Mouse (Mus musculus): ENCODE results near the gene Sema6b.
A peak's percentile ranks its signal among the peaks of the same experiment; 100 is the strongest.
"Not testable (repeated sequence)": the region's sequence is repeated elsewhere in the genome, so short reads cannot be mapped to it uniquely, and the experiment has no call there.

The Sema6b gene

DNA sequence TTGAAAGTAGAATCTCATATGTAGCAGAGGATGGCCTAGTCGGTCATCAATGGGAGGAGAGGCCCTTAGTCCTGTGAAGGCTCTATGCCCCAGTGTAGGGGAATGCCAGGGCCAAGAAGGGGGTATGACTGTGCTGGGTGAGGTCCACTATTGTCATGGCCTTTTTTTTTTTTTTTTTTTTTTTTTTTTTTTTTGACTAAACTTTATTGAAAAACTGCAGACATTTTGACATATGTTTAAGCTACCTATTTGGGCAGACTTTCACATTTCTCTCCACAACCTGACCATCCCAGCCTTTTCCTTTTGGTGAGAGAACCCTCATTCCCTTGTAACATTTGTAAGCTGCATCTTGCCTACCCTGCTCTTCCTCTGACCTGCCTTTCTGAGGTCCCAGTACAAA, 47.8 kb downstream of the Sema6b start:
- no peak for DNase-seq (ENCODE audit: low spot score in 2 of 2)

DNA sequence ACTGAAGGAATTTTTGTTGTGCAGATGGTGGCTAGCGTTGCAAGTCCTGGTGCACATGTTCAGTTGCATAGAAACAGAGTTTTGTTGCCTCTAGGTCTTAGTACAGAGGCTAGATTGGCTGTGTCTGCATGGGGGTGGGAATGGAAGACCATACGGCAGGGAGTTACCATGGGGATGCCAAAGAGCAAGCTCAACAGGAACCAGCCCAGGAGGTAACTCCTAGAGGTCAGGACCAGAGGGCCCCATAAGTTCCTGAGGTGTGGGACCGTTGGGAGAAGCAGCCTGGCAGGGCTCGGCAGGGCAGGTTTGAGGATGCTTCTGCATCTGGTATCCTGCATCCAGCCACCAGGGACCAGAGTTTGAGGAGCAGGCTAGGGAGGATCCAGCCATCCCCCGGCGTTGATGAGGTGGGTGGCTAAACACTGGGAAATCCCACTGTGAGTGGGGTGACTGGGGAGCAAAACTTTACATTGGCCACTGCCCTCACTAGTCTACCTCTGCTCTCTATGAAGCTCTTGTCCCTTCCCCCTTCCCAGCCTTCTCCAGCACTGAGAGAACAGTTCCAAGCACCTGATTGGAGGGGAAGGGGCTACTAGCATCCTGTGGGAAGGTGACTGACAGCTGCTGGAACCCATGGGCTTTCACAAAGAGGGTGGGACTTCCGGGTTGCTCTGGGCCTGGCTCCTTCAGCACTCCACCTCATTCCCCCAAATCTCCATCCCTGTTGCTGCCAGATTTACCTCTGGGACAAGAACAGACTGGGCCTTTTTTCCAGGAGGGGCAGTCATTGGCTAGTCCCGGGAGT, 59.2 kb downstream of the Sema6b start:
- peak in 1 of 2 experiments; percentile 55 for DNase-seq (ENCODE audit: low spot score in 2 of 2)

DNA sequence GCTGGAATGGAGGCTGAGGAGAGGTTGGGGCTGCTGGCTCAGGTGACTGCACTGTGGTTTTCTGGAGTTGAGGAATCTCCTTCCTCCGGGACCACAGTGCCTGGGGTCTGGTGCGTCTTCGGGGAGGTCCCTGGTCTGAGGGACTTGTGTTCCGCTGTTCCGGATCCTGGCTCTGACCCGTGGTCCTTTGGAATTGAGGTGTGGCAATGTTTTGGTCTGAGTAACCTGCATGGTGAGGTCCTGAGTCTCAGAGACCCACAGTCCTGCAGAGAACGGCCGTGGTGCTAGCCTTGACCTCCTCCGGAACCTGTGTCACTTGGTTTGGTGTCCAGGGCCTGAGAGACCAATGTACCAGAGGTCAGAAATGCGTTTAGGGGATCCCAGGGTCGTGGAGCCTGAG, 60.2 kb downstream of the Sema6b start:
- DNase-seq (ENCODE audit: low spot score in 2 of 2) = no peak

DNA sequence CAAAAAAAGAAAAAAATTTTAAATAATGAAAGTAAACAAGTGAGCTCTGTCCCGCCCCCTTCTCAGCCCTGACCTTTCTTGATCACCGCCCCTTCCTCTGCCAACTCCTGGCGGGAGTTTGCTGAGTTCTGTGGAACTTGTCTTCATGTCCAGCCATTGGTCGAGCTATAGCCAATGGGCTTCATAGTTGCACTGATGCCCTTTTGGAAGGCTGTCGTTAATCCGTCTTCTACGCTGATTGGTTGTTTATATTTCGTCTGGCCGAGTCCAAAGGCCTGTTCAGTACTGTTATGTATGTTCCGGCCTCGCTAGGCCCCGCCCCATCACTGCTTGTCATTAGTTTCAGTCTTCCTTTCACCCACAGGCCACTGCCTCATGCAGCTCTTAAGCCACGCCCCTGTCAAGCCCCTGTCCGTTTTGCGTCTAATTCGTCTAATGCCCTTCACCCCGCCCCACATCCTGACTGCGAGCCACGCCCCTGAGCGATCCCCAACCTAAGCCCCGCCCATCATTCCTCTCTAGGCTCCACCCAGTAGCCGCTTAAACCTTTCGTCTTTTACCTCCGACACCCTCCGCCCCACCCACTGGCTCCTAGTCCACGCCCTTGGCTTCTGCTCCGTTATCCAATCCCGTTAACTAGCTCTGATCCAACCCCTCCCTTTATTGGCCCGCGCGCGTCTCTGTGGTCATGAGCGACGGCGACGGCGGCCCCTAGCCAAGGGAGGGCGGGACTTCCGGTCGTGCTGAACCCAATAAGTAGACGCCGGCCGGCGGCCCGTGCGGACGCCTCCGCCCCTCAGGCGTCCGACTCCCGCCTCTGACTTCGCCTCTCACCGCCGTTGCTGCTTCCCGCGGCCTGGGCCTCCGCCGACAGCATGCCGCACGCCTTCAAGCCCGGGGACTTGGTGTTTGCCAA, 61.0 kb downstream of the Sema6b start, which contains the start of gene Hdgfl2:
Hdgfl2 (plus strand) TSS at position 755 of the 916 bp plus-strand sequence.
- peak; percentile 100 for DNase-seq (ENCODE audit: low spot score in 2 of 2)

DNA sequence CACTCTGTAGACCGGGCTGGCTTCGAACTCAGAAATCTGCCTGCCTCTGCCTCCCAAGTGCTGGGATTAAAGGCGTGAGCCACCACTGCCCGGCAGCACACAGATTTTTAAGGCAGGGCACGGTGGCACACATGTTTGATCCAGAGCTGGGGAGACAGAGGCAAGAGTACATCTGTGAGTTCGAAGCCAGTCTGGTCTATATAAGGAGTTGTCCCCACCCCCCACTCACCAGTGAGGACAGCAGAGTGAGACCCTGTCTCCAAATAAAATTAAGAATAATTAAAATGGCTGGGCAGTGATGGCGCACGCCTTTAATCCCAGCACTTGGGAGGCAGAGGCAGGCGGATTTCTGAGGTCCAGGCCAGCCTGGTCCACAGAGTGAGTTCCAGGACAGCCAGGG, 61.8 kb downstream of the Sema6b start:
- not testable (repeated sequence) for DNase-seq (ENCODE audit: low spot score in 2 of 2)

DNA sequence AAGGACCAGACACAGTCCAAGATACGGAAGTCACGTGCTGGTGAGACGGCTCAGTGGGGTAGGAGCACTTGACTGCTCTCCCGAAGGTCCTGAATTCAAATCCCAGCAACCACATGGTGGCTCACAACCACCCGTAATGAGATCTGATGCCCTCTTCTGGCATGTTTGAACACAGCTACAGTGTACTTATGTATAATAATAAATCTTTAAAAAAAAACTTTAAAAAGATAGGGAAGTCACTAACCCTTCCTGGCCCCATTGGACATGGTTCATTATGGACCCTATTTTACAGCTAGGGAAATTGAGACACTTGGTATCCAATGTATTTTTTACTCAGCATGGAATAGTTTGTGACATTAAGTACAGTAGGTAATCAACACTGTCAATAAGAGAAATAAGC, 62.6 kb downstream of the Sema6b start:
- DNase-seq (ENCODE audit: low spot score in 2 of 2) = no peak

DNA sequence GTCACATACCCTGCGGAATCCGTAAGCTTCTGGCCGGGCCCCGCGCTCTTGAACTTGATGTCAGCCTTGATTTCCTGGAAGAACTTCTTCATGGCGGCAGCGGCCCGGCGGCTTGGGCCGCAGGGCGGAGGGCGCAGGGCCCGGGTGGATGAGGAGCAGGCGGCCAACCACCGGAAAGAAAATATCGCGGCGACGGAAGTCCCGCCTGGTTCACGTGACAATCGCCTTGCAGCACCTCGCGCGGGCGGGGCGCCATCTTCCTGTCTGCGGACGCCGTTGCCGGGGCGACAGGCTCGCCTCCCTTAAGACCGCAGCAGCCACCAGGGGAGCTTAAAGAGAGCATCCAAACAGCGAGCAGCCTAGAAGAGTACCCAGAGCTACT, 65.3 kb downstream of the Sema6b start, which contains the start of gene Ubxn6:
Ubxn6 (minus strand) TSS at position 202 of the 382 bp plus-strand sequence.
- peak; percentile 93 to 97 for DNase-seq (ENCODE audit: low spot score in 2 of 2)

DNA sequence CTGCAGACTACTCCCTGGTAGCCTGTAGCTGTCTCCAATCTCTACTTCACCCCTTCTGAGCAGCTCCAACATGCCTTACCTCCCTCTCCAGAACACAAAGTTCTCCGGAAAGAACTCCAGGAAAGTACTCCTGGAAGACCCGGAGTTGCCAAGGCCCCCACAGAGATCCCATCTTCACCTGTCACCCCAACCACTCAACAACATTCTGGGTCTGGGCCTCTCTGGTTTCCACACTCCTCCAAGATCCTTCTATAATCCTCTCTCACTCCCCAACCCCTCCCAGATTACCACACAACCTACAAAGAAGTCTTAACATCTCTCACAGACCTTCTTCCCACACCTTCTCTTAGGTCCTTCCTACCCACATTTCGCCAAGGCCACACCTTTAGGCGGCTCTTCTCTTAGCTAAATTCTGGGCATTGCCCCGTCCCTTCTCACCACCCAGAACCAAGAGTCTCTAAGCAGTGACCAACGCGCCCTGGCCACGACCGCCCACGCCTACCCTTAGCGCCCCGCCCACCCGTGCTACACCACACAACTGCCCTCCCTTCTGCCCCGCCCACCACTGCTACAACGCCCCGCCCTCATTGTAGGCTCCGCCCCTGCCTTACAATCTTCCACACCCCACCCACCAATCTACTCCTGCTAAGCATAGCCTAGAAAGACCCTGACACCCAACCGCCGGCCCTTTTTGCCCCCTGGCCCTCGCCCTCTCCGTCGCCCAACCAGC, 65.9 kb downstream of the Sema6b start:
- peak in 1 of 2 experiments; percentile 67 for DNase-seq (ENCODE audit: low spot score in 2 of 2)
